In the genomic region with DNA sequence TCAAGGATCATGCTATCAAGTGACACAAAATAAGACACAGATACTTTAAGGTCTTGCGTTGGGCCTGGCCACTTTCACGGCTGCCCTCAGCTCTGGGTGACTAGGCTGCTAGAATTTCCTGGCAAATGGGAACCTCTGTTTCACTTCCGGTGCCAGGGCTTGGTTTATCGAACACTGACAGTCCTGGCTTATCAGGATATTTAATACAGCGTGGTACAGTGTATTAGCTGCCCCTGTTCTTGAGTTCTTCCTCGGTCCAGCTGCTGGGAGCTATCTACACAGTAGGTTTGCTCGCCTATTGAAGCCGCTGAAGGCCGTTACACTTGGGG, we compare ENCODE assay signal across 19 mouse cellular contexts. TPM values are rescaled to one million over a fixed set of nuclear protein-coding genes. Genes with fewer than 3 reads are reported as not detected.
A peak's percentile ranks its signal among the peaks of the same experiment; 100 is the strongest.
DNase-seq lines count a peak whose midpoint lies in the region; ATAC-seq and TF ChIP-seq lines count a peak whose summit lies in the region.
"Had no signal": no experiment of that assay in that cellular context is flagged by ENCODE, and none has a peak within 500 bp of the region (broad histone marks: within the 10 kb centered on the region; RNA-seq: fewer than 3 reads in every experiment).

No protein-coding gene starts in this region.

- peak; percentile 19; the same call in 1 of the 2 replicates for ATAC-seq in lung, embryonic 16.5 days (ENCODE audit: low read depth)
- ATAC-seq in liver, embryonic 12.5 days = peak; percentile 73
- no peak for ATAC-seq in forebrain, embryonic 13.5 days
- ATAC-seq: midbrain, embryonic 15.5 days had no signal

- WGBS in kidney, adult 2 months = 47% methylated on average over 9 of the region's 9 CpGs
- WGBS in lung, embryonic 16.5 days = 72% methylated on average over 9 of the region's 9 CpGs
- WGBS in liver, embryonic 12.5 days (ENCODE audit: insufficient replicate concordance) = 72% methylated on average over 9 of the region's 9 CpGs
- 93% methylated on average over 9 of the region's 9 CpGs for WGBS in forebrain, embryonic 13.5 days

- no peaks in the 10 kb centered on the region for H3K9me3 ChIP-seq in lung, embryonic 16.5 days (ENCODE audit: control insufficient read depth, low read length)
- no peaks in the 10 kb centered on the region for H3K9me3 ChIP-seq in liver, embryonic 12.5 days (replicated peaks)
- H3K9me3 ChIP-seq in forebrain, embryonic 13.5 days (replicated peaks) = 0 out of 2 replicates have a peak, but pooled peaks cover 4% of the 10 kb centered on the region
- H3K9me3 ChIP-seq: hindbrain, embryonic 15.5 days; midbrain, embryonic 15.5 days; neural tube, embryonic 13.5 days; stomach, embryonic 15.5 days had no signal

- TF ChIP-seq CTCF in kidney, adult 2 months (conservative IDR thresholded peaks at IDR 0.05; ENCODE audit: insufficient read depth, insufficient read length, low read depth, low read length) = no peak

- H3ac ChIP-seq in myocyte (ENCODE audit: control insufficient read depth, insufficient read length) = no peak overlapping the region

- TF ChIP-seq POLR2A in kidney, adult 2 months (IDR thresholded peaks at IDR 0.05; ENCODE audit: low read depth, low read length) = no peak
- TF ChIP-seq POLR2A in myocyte (IDR thresholded peaks at IDR 0.05; ENCODE audit: insufficient read length, low read depth) = no peak

- H3K4me2 ChIP-seq in lung, embryonic 16.5 days (ENCODE audit: low read depth, low read length) = no peak overlapping the region
- no peak overlapping the region for H3K4me2 ChIP-seq in liver, embryonic 12.5 days
- peak overlapping the region; percentile 43 for H3K4me2 ChIP-seq in myocyte (ENCODE audit: low read depth)
- H3K4me2 ChIP-seq in forebrain, embryonic 13.5 days = no peak overlapping the region
- H3K4me2 ChIP-seq: hindbrain, embryonic 15.5 days; midbrain, embryonic 15.5 days; neural tube, embryonic 13.5 days; stomach, embryonic 15.5 days had no signal

- H3K36me3 ChIP-seq in kidney, adult 2 months (ENCODE audit: control insufficient read depth, insufficient read depth, low read length) = peaks cover 16% of the 10 kb centered on the region
- H3K36me3 ChIP-seq in lung, embryonic 16.5 days (ENCODE audit: control insufficient read depth, insufficient read depth, low read length) = peaks cover 34% of the 10 kb centered on the region
- peaks cover 62% of the 10 kb centered on the region for H3K36me3 ChIP-seq in liver, embryonic 12.5 days
- H3K36me3 ChIP-seq in myocyte (ENCODE audit: control insufficient read depth, insufficient read depth) = peaks cover 15% of the 10 kb centered on the region
- peaks cover 66% of the 10 kb centered on the region for H3K36me3 ChIP-seq in forebrain, embryonic 13.5 days (ENCODE audit: poor library complexity, severe bottlenecking)

- H3K27ac ChIP-seq in kidney, adult 2 months (ENCODE audit: insufficient read depth, low read depth, low read length) = peak overlapping the region; percentile 27
- peak overlapping the region; percentile 6 for H3K27ac ChIP-seq in lung, embryonic 16.5 days (ENCODE audit: low read length)
- H3K27ac ChIP-seq in liver, embryonic 12.5 days = peak overlapping the region; percentile 36; the same call in 1 of the 2 replicates
- no peak overlapping the region for H3K27ac ChIP-seq in forebrain, embryonic 13.5 days
- H3K27ac ChIP-seq: midbrain, embryonic 15.5 days; neural tube, embryonic 13.5 days; stomach, embryonic 15.5 days had no signal

- H3K27me3 ChIP-seq in kidney, adult 2 months (replicated peaks; ENCODE audit: control insufficient read depth, insufficient read depth, low read length) = no peaks in the 10 kb centered on the region
- no peaks in the 10 kb centered on the region for H3K27me3 ChIP-seq in lung, embryonic 16.5 days (ENCODE audit: control insufficient read depth, insufficient read depth, low read depth, low read length)
- H3K27me3 ChIP-seq in liver, embryonic 12.5 days (replicated peaks) = no peaks in the 10 kb centered on the region
- H3K27me3 ChIP-seq in myocyte (ENCODE audit: control insufficient read depth, insufficient read depth, insufficient read length) = no peaks in the 10 kb centered on the region
- no peaks in the 10 kb centered on the region for H3K27me3 ChIP-seq in forebrain, embryonic 13.5 days
- H3K27me3 ChIP-seq: hindbrain, embryonic 15.5 days; midbrain, embryonic 15.5 days; neural tube, embryonic 13.5 days; stomach, embryonic 15.5 days had no signal

- peaks cover 13% of the 10 kb centered on the region for H3K4me1 ChIP-seq in kidney, adult 2 months (ENCODE audit: control insufficient read depth, insufficient read depth, low read length)
- H3K4me1 ChIP-seq in lung, embryonic 16.5 days (replicated peaks; ENCODE audit: control insufficient read depth, insufficient read depth, low read length) = peaks cover 11% of the 10 kb centered on the region
- H3K4me1 ChIP-seq in liver, embryonic 12.5 days = peaks cover 16% of the 10 kb centered on the region
- no peaks in the 10 kb centered on the region for H3K4me1 ChIP-seq in forebrain, embryonic 13.5 days
- H3K4me1 ChIP-seq: hindbrain, embryonic 15.5 days; midbrain, embryonic 15.5 days; neural tube, embryonic 13.5 days; stomach, embryonic 15.5 days had no signal

- peak; percentile 31 for DNase-seq in kidney, adult 2 months
- no peak for DNase-seq in kidney, adult 9 months
- no peak for DNase-seq in lung, postnatal 4 days
- DNase-seq in frontal cortex, postnatal 36 days (ENCODE audit: low spot score in 2 of 2) = no peak
- DNase-seq: adrenal gland, postnatal 36 days; cerebellum, adult 11 months; heart, adult 18-20 months; heart, postnatal 14 days; thymus, postnatal 25 days had no signal

- no peak overlapping the region for H3K4me3 ChIP-seq in kidney, adult 2 months (ENCODE audit: insufficient read depth, low read depth, low read length)
- no peak overlapping the region for H3K4me3 ChIP-seq in lung, embryonic 16.5 days (ENCODE audit: low read length)
- H3K4me3 ChIP-seq in liver, embryonic 12.5 days = no peak overlapping the region
- H3K4me3 ChIP-seq in myocyte = no peak overlapping the region
- no peak overlapping the region for H3K4me3 ChIP-seq in forebrain, embryonic 13.5 days
- H3K4me3 ChIP-seq: hindbrain, embryonic 15.5 days; midbrain, embryonic 15.5 days; neural tube, embryonic 13.5 days; stomach, embryonic 15.5 days had no signal

- no peaks in the 10 kb centered on the region for H3K79me2 ChIP-seq in myocyte (ENCODE audit: control insufficient read depth, insufficient read depth)

- no peak overlapping the region for H3K9ac ChIP-seq in lung, embryonic 16.5 days (ENCODE audit: low read length)
- H3K9ac ChIP-seq in liver, embryonic 12.5 days = no peak overlapping the region
- no peak overlapping the region for H3K9ac ChIP-seq in forebrain, embryonic 13.5 days
- H3K9ac ChIP-seq: hindbrain, embryonic 15.5 days; midbrain, embryonic 15.5 days; neural tube, embryonic 13.5 days; stomach, embryonic 15.5 days had no signal

TF ChIP-seq in myocyte, 11 proteins besides CTCF, POLR2A, EP300 and RAD21:
- no peak for TF ChIP-seq MYOD1 (IDR thresholded peaks at IDR 0.05; ENCODE audit: control insufficient read depth in 1 of 3, insufficient read length in 2 of 3, low read depth in 2 of 3)
- no peak for TF ChIP-seq CEBPB (IDR thresholded peaks at IDR 0.05; ENCODE audit: insufficient read depth, poor library complexity, severe bottlenecking)
- TF ChIP-seq REST (IDR thresholded peaks at IDR 0.05; ENCODE audit: insufficient read depth, insufficient read length) = no peak
- TF ChIP-seq TCF3 (IDR thresholded peaks at IDR 0.05; ENCODE audit: insufficient read length, low read depth) = no peak
- TF ChIP-seq TCF12 (IDR thresholded peaks at IDR 0.05; ENCODE audit: insufficient read depth, poor library complexity, severe bottlenecking) = no peak
- no peak for TF ChIP-seq POLR2AphosphoS2 (IDR thresholded peaks at IDR 0.05; ENCODE audit: insufficient read length, low read depth)
- no peak for TF ChIP-seq USF1 (IDR thresholded peaks at IDR 0.05; ENCODE audit: low read depth)
- no peak for TF ChIP-seq SRF (IDR thresholded peaks at IDR 0.05; ENCODE audit: control insufficient read depth, insufficient read length, low read depth)
- no peak for TF ChIP-seq E2F4 (IDR thresholded peaks at IDR 0.05; ENCODE audit: insufficient read depth)
- no peak for TF ChIP-seq MAX (IDR thresholded peaks at IDR 0.05; ENCODE audit: low read depth)
- TF ChIP-seq MYOG (IDR thresholded peaks at IDR 0.05; ENCODE audit: control insufficient read depth in 1 of 3, insufficient read depth in 1 of 3, insufficient read length in 2 of 3, low read depth in 2 of 3) = no peak

RNA-seq across cellular contexts. Expression of gene Teddm2, which starts 9.9 kb away (rescaled TPM):
- 0.14 and 0.22 TPM in 2 replicates for polyA plus RNA-seq in kidney, adult 2 months (2012; rRNA removed)
- 0.26 and 0.48 TPM in 2 replicates for polyA plus RNA-seq in lung, embryonic 16.5 days (2015; fragmentation: Nextera tagmentation; extraction: Ambion mirVana)
- polyA plus RNA-seq in liver, embryonic 12.5 days (2016; fragmentation: Nextera tagmentation; extraction: Ambion mirVana) = 0.36 and 0.44 TPM in 2 replicates
- polyA plus RNA-seq in myocyte (2012; fragmentation: generic; extraction: Trizol) = 0.20 TPM
- 1.0 and 1.3 TPM in 2 replicates for polyA plus RNA-seq in forebrain, embryonic 13.5 days (2015; fragmentation: Nextera tagmentation; extraction: Ambion mirVana)

RNA-seq across cellular contexts. Expression of gene Glul, which starts 10.2 kb away (rescaled TPM):
- polyA plus RNA-seq in kidney, adult 2 months (2012; rRNA removed) = 843 and 1,046 TPM in 2 replicates
- polyA plus RNA-seq in lung, embryonic 16.5 days (2015; fragmentation: Nextera tagmentation; extraction: Ambion mirVana) = 113 and 120 TPM in 2 replicates
- 100 and 107 TPM in 2 replicates for polyA plus RNA-seq in liver, embryonic 12.5 days (2016; fragmentation: Nextera tagmentation; extraction: Ambion mirVana)
- 37.6 TPM for polyA plus RNA-seq in myocyte (2012; fragmentation: generic; extraction: Trizol)
- 106 and 121 TPM in 2 replicates for polyA plus RNA-seq in forebrain, embryonic 13.5 days (2015; fragmentation: Nextera tagmentation; extraction: Ambion mirVana)

RNA-seq across cellular contexts. Expression of gene Teddm1a, which starts 18.4 kb away (rescaled TPM):
- not detected in 2 replicates for polyA plus RNA-seq in kidney, adult 2 months (2012; rRNA removed)
- polyA plus RNA-seq in lung, embryonic 16.5 days (2015; fragmentation: Nextera tagmentation; extraction: Ambion mirVana) = not detected in 2 replicates
- polyA plus RNA-seq in liver, embryonic 12.5 days (2016; fragmentation: Nextera tagmentation; extraction: Ambion mirVana) = not detected in 2 replicates
- polyA plus RNA-seq in myocyte (2012; fragmentation: generic; extraction: Trizol) = not detected
- polyA plus RNA-seq in forebrain, embryonic 13.5 days (2015; fragmentation: Nextera tagmentation; extraction: Ambion mirVana) = 0.15 TPM in 1 of 2 replicates, not detected in the other
- polyA plus RNA-seq: C2C12; hindbrain, embryonic 15.5 days; limb, embryonic 14.5 days; midbrain, embryonic 15.5 days; neural tube, embryonic 13.5 days; stomach, embryonic 15.5 days had no signal

RNA-seq across cellular contexts. Expression of gene Teddm1b, which starts 35.8 kb away (rescaled TPM):
- polyA plus RNA-seq in kidney, adult 2 months (2012; rRNA removed) = not detected in 2 replicates
- 0.09 TPM in 2 replicates for polyA plus RNA-seq in lung, embryonic 16.5 days (2015; fragmentation: Nextera tagmentation; extraction: Ambion mirVana)
- 0.25 and 0.26 TPM in 2 replicates for polyA plus RNA-seq in liver, embryonic 12.5 days (2016; fragmentation: Nextera tagmentation; extraction: Ambion mirVana)
- polyA plus RNA-seq in myocyte (2012; fragmentation: generic; extraction: Trizol) = 0.01 TPM
- 0.97 and 1.3 TPM in 2 replicates for polyA plus RNA-seq in forebrain, embryonic 13.5 days (2015; fragmentation: Nextera tagmentation; extraction: Ambion mirVana)
